Mouse (Mus musculus): ENCODE results near the gene Limch1.

The Limch1 gene

DNA sequence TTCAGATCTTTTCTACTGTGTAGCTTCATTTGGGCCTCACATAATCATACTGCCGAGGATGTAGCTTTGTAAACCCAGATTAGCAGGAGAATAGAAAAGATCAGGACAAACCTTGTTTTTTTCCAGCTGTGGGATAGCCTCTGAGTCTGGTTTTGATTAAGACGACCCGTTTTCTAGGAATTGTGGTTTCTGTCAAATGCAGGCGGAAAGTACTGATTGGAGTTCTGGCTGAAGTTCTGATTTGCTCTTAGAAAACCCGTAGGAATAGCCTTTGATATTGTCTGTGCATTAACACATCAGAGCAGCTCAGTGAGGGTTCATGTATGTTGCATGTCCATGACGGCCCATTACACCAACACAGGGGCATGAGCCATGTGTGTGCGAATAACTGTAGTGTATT lies 246.8 kb downstream of the Limch1 start:
- no peak for DNase-seq

DNA sequence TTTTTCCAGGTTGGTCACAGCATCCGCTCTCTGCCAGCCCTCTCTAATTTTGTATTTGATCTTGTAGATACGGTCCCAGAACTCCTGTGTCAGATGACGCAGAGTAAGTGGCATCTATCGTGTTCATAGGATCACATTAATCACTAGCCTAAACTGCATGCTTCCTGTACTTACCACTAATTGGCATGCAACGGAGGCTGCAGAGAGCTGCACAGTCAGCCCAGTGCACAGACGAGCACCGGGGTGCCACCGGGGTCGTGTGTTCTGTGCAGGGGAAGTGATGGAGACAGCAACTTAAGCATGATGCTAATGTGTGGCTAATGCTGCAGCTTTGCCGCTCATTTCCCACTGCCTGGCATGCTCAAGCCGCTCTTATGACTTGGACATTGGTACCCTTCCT lies 247.4 kb downstream of the Limch1 start:
- DNase-seq = no peak

DNA sequence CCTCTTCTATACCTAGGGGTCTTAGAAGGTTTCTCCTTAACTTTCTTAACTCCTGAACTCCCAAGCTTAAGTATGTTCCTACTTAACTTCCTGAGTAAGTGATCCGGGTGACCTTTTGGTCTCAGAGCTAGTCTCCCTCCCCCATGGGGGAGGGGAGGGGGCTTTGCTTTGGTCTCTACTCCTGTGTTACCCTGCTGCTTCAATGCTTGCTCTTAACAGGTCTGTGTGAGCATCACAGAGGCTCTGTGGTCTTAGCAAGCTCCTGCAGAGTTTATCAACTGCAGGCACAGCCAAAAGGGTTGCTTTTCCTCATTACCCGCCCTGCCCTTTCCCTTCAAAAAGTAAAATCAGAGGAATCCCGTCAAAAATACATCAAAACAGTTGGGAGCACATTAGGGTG lies 250.5 kb downstream of the Limch1 start:
- no peak for DNase-seq

DNA sequence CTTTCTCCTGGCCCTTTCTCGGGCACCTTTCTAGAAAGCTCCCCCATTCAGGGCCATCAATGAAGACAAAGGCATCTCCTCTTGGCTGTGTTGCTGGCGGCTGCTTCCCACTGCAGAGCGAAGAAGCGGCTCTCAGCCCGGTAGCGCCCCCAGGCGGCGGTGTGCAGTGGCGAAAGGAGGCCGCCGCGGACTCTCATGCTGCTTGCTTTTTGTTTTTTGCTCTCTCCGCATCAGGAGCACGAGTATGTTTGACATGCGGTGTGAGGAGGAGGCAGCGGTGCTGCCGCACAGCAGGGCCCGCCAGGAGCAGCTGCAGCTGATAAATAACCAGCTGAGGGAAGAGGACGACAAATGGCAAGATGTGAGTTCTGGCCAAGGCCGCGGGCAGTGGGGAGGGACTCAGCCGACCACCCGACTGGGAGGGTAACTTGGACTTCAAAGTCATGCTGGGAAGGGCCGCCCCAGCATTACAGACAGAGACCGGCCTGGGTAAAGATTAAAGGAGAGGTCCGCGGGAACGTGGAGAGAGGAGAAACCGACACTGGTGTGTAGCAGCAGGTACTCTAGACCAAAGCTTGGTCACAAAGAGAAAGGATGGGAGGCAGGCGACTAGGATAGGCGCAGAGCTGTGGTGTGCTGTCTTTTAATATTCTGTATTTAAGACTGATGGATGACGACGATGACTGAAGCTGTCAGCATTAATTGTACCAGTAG lies 251.4 kb downstream of the Limch1 start:
- peak; percentile 93 to 97 for DNase-seq

DNA sequence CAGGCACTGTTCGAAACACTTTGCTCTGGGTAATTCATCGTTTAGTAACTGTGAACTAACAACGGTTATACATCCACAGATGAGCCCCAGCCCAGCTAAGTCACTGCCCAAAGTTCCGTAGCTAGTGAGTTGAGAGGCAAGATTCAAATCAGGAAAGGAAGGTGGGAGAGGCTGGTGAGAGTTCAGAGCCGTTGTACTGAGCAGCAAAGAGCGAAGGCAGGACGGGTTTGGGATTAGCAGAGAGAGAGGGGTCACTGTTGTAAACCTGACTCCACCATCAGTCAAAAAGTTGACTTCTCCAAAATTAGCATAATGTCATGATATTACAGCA lies 251.9 kb downstream of the Limch1 start:
- no peak for DNase-seq

DNA sequence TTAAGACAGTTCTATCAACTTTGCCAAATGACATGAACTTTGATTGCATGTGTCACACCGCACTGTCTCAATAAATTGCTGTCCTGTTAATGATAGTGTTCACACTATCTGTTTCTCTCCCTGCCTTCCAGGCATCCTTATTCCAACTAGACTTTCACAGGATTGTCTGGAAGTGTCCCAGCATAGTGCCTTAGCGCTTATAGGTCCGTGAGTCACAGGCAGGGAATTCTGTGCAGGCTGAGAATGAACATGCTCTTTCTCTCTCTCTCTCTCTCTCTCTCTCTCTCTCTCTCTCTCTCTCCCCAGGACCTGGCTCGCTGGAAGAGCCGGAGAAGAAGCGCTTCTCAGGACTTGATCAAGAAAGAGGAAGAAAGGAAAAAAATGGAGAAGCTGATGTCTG lies 252.7 kb downstream of the Limch1 start:
- no peak for DNase-seq

DNA sequence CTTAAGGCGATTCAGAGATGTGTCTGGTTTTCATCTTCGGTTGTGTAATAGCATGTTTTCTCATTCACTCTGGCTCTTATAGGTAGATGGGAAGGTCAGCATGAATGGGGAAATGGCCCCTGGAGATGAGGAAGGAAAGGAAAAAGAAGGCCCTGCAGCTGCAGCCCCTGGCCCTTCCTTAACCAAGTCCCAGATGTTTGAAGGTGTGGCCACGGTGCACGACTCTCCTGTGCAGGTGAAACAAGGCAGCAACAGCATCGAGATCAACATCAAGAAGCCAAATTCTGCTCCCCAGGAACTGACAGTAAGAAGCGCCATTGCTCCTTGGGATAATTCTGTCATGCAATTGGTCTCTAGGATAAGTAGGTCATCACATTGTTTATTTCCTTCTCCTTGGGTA lies 256.7 kb downstream of the Limch1 start:
- DNase-seq = no peak

DNA sequence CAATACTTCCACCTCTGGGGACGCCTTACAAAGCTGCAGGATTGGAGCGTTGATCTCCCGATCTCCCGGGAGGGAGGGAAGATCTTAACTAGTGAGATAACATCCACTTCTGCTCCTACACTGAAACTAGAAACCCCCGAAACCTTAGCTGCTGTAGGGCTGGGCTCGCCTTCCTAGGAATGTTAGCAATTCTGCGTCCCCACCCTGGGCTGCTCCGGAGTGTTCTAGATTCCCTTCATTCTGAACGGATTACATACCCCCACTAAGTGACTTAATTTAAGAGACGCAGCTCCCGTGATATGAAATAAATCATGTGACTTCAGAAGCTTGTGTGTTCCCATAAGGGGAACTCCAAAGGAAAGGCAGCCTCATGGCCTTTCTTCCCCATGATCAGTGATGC lies 259.0 kb downstream of the Limch1 start:
- DNase-seq = no peak

DNA sequence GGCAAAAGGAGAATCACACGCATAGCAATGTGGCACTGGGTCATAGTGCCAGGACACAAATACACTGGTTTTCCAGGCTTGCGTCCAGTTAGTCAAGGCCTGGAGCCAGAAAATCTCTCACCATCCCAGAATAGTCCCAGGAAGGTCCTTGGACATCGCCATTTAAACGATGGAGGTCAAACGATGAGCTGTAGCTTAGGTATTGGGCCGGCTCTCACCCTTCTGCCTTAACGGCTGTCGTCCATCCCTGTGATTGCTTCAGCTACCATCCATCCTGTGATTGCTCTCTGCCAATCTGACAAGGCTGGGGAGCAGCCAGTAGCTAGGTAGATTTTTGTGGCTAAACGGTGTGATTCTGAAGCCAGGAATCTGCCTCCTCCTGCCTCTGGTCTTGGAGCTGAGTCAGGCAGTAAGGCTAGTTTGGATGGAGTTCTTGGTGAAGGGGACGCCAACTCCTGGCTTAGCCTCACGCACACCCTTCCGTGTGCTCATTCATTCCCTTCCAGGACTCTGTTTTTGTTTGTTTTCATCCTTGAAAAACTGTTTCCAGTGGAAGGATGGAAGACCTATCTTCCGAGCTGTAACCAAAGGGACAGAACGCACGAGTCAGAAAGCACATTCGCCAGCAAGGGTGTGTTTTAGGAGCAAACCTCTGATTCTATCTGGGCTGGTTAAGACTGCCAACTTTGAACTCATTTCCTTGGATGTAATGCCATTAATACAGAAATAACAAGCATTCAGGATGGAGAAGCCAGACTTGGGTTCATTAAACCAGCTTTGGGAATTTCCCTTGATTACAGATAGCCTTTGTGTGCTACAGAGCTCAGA lies 265.6 kb downstream of the Limch1 start:
- DNase-seq = peak; percentile 89 to 90

DNA sequence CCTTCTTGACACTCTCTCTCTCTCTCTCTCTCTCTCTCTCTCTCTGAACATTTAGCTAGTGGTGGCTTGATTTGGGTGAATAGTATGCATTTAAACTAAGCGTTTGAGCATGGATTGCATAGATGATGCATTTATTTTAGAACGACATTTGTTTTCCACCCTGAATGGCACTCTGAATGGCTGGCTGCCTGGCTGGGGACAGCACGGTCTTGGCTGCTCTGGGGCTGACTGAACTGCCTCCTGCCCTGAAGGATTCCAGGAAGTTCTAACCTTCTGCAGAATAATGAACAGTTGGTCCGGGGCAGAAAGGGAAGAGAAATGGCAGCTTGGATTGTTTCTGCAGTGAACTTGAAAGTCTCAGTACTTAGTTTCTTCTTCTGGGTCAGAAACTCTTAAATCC lies 266.4 kb downstream of the Limch1 start:
- DNase-seq = peak in 1 of 2 experiments; percentile 26

DNA sequence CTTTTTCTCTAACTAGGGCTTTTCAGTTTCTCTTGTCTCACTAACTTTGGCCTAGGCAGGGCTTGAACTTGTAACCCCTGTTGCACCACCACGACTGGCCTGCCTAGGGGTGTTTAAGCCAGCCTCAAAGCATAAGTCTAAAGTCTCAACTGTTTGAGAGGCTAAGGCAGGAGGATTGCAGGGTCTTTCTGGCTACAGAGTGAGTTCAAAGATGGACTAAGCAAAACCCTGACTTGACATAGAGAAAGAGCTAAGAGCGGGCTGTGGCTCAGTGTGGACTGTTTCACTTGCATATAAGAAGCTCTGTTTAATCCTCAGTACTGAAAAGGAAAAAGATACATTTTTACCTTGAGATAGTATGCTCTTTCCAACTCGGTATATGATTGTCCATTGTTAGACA lies 268.3 kb downstream of the Limch1 start:
- DNase-seq = no peak

DNA sequence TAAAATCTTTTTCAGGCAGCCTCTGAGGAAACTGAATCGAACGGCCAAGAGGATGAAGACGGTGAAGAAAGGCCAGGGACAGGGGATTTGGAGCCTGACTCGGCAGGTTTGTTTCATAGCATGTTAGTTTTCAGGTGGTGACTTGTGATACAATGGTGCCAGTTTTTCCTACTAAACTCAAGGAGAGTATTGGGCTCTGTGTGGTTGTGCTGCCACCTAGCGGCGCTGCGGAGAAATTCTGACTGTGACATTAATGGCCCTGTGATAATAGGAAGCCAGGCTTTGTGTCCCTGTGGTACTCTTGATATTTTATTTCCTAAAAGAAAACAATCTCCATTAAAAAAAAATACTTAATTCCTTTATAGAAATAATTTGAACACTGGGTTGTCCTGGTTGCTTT lies 270.8 kb downstream of the Limch1 start:
- peak; percentile 89 for DNase-seq

DNA sequence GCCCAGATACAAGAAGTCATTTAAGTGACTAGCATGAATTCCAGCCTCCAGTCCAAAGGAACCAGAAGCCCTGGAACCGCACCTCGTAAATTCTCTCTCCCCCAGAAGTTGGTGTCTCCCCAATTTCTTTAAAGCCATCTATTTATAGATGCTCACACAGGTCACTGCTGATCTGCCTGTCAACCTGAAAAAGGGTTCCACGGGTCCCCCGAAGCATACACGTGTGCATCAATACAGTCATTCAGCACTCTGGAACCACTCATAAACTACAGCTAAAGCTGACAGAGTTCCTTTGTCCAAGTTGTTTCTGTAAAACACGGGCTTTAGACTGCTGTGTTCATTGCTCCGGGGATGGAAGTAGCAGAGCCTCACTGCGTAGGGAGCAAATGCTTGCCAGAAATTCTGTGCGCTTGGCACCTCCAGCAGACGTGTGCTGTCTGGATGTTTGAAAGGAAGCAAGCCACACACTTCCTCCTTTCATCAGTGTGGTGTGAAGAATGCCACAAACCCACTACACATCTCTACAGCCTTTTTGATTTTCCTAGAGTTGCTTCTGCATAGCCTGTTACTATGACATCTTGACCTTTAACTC lies 278.9 kb downstream of the Limch1 start:
- peak; percentile 51 to 63 for DNase-seq

DNA sequence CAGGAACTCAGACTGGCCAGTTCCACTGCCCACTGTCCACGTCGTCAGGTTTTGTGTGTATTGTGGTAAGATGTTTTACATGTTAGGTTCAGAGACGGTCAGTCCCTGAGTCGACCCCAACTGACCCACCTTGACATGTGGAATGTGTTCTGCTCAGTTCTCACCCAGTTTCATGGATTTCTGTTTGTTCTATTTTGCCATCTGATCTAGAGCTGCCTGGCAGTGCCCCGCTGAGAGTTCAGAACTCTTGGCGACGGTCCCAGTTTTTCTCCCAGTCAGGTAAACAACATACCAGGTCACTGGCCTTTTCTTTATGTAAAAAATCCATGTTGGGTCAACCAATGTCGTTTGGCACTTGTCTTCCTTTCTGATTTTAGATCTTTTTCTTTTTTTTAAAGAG lies 279.5 kb downstream of the Limch1 start:
- DNase-seq = peak; percentile 84 to 86

DNA sequence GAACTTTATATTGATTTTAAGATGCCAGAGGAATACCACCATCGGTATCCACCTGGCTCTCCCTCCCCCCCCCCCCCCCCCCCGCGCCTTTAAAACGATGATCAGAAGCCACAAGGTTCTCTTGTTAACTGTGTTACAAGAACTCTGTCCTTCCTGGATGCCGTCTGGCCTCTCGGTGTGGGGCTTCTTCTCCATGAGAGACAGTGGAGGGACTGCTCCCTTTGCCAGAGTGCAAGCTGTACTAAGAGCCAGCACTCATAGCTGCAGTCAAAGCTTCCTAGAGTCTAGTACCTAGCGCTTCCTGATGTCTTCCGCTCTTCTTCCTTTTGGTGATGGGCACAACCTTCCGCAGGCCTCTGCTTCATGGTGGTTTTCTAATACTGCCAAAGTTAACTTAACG lies 280.0 kb downstream of the Limch1 start:
- peak in 1 of 2 experiments; percentile 32 for DNase-seq

DNA sequence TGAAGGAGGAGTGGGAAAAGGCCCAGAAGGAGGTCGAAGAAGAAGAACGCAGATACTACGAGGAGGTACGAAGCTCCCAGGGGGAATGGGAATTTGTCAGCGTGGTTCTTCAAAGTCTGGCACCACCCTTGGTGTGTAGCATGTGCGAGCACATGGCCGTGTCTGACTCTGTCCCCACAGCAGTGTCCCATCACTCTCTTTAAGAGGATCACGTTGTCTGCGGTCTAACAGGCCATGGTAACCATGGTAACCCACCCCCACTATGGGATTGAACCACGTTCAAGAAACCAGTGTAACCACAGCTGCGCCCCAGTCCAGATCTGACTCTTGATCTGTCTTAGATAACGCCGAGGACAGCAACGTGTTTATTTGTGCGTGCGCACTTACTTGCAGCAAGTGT lies 283.2 kb downstream of the Limch1 start:
- peak; percentile 35 to 46 for DNase-seq

DNA sequence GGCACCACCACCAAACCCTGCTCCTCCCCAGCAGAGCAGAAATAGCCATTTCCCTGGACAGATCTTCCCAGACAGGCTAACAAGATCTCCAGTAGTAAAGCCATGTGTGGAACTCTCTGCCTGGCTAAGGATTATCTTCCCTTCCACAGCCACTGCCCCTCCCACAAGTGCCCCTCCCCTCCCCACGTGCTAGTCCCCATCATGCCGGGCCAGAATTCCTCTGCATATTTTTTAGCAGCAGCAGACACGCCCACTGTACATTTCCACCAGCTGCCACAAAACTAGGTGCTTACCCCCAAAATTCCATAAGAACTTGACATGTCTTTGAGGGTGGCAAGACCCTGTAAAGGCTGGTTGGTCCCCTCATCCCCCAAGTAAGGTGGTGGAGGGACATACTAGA lies 284.3 kb downstream of the Limch1 start:
- no peak for DNase-seq

DNA sequence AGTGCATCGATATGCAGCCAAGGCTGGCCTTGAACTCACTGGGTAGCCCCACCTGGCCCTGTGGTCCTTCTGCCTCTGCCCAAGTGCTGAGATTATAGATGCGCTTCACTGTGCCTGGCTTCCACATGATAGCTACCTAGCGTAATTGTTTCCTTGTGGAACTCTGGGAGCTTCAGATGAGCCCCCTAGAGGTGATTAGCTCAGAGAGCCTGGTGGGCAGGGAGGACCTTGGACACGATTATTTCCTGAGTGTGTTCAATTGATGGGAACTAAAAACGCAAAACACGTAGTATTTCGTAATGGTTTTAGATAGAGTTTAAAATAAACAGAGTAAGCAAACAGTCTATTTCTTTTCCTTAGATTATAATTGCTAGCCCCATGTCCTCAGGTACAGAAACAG lies 287.0 kb downstream of the Limch1 start:
- no peak for DNase-seq

DNA sequence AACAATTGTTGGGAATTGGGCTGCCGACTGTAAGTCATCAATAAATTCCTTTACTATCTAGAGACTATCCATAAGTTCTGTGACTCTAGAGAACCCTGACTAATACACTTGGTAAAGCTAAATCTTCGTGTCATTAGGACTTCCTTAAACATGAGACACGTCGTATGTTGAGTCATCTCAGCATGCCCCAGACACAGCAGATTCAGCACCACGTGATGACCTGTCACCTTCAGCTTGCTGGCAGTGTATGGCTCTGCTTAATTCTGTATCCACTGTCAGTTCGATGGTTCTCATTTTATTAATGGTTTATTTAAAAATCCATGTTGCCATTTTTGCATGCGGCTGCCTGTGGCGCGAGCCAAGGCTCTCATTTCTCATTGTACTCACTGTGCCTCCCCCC lies 298.3 kb downstream of the Limch1 start:
- DNase-seq = no peak

DNA sequence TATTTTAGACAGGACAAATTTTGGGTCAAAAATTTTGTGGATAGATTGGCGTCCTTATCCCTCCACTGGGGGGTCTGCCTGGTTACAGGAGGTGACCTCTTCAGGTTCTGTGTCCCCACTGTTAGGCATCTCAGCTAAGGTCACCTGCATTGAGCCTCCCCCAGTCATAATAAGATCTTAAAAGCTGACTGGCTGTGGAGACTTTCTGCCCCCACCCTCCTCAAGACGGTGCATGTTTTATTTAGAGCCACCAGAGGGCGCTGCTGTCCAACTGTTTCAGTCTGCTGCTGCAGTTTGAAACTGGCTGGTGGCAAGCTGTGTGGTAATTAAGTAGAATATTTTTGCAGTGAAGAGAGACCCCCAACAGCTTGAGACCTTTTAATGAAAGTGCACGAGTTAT lies 302.4 kb downstream of the Limch1 start:
- DNase-seq = peak; percentile 69 to 71

DNA sequence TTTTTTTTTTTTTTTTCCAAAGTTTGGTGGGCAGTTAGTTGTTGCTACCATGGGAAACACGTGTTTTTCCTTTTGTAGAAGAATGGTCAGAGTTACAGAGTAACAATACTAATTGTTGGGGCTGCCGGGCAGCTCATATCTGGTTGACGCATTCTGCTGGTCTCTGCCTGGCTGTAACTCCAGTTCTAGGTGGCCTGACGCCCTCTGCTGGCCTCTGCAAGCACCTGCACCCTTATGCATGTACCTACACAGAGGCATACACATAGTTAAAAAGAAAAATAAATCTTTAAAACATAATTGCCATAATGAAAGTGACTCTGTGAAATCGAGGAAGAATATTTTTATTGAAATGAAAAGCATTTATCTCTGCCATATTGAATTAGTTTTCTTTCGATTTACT lies 312.2 kb downstream of the Limch1 start:
- no peak for DNase-seq

DNA sequence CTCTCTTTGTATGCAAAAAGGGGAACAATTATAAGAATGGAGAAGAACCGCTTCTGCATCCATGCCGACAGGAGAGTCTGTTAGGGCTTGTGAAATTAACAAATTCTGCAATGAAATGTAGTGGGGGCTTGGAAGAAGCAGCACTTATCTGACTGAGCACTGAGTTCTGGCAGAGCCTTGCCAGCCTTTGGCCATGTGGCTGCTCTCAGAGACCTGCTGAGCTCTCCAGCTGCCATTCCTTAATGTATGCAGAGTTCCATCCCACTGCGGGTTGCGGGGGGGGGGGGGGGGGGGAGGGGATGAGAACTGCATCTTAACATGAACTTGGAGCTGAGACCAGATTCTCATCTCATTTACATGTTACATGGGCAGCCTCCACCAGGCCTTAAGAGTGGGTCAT lies 314.9 kb downstream of the Limch1 start:
- DNase-seq = peak in 1 of 2 experiments; percentile 14

DNA sequence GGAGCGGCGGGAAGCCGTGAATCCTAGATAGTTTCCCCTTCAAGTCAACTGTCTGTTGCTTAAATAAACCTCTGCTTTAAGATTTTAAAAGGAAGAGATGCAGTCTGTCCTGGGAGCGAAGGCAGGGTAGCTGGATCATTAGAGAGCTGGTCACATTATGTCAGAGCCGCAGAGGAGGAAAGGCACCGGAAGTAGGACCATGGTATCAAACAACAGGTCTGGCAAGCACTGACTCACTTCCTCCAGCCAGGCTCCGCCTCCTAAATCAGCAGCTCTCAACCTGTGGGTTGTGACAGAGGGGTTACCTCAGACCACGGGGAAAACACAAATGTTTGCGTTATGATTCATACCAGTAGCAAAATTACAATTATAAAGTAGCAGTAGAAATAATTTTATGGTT lies 318.0 kb downstream of the Limch1 start:
- DNase-seq = no peak

DNA sequence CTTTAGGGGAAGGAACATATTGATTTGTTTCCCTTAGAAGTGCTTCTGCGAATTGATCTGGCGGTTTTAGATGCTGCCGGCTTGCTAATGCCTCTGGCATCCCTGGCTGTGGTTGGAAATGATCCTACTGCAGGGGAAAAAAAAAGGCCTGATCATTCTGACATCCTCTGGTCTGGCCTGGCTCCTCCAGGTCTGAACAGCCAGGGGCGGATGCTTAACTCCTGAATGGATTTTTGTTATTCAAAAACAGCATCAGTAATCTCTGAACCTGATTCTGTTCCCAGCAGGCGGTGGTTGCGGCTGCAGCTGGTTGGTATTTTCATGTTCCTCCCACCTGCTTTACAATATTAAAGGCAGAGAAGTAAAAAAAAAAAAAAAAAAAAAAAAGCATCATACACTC lies 337.5 kb downstream of the Limch1 start:
- DNase-seq = no peak

Data from cerebellum, postnatal 14 days (tissue).